Mouse (Mus musculus) thymus, postnatal 10 days (tissue): ENCODE results near the gene Pold4.

Source experiments
- DNase-seq, 2 experiments: peaks; one replicate each; pipeline ENCODE4 v3.0.0; 2021; ENCODE audit warnings: low spot score in 2 of 2

Gene Pold4

GRCm38 (mm10) chr19:4203604-4204326 is 27.9 kb upstream of the Pold4 start:
- peak in 1 of 2 experiments; percentile 48 for DNase-seq

DNA sequence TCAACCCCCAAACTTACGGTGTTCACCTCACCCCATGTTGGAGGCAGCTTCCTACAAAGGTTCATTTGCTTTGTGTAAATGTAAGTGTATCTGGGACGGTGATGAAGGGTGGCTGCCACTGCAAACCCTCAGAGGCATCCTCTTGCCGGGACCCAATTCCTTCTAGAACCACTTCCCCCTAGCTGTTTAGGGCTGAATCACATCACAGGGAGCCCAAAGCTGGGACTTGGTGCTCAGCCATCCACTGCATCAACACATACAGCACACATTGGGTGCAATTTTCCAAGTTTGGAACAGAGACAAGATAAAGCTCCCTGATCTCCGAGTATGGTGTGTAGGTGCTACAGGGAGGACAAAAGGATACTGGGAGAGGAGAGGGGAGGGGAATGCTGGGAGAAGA is 26.8 kb upstream of the Pold4 start:
- no peak for DNase-seq

DNA sequence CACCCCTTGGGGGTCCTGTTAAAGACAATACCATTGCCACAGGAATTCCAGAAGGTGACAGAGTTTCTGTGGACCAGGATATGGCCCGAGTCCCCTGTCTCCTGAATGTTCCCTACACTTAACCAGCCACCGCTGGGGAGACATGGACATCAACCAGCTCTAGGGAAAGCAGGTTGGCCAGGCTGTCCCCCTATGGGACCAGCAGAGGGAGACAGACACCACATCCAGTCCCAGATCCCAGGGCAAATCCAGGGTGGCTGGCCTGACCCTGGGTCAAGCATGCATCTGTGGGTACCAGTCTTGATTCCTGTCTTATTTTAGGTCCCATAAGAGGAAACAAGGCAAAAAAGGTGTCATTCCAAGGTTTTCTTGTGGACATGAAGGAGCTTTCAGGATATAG is 24.7 kb upstream of the Pold4 start:
- peak in 1 of 2 experiments; percentile 48 for DNase-seq

- no peak for DNase-seq
These were observed 23.1 kb upstream of the Pold4 start for GRCm38 (mm10) chr19:4208563-4208962.

DNA sequence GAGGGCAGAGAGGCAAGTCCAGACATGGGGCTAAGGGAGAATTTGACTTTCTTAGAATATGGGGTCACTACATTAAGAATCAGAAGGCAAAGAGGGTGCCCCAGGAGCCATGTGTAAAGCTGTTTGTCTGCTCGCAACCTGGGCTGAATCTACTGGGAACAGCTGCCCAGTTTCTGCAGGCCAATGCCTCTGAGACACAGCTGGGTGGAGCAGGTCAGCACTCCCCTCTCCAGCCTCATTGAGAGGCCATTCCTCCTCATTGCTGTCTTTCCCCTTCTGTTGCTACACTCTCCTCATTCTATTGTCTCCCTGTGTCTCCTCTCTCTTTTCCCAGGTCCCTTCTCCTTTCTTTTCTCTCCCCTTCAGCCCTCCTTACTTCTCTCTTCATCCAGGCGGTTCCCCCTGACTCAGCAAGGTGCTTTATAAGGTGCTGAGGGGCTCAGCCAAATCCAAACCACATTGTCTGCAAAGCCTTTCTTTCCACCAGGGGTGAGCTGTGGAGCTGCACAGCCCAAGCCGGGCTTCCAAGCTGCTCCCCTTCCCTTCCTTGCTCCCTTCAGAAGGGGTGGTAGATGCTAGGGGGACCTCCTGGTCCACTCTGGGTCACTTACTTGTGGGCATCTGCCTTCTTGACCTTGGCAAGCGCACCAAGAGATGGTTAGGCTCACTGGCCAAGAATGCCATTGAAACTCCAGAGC is 19.7 kb upstream of the Pold4 start:
- no peak for DNase-seq

DNA sequence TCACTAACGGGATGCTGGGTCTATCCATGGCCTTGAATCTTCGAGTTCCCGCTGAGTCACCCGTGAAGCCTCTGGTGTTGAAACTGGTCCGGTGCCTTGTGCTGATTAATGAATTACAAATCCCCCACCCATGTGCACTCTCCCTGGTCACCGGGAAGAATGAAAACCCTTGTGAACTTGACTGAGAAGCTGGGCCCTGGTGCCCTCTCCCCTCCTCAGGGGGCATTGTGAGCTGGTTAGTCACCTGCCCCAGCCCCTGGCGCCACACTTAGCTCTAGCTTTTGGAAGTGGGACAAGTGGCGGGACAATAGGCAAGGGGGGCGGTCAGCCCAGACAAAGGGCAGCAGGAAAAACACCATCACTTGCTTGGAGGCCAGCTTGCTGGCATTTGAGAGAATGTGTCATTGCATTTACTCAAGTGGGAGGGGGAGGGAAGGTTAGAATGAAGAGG is 18.1 kb upstream of the Pold4 start:
- DNase-seq, result no peak

- no peak for DNase-seq
These were observed 17.5 kb upstream of the Pold4 start, which contains the start of the genes Clcf1 and AC109138.7 for GRCm38 (mm10) chr19:4214071-4214770. Clcf1 (plus strand) TSS chr19:4214238. AC109138.7 (plus strand) TSS chr19:4214357.

GRCm38 (mm10) chr19:4214771-4215450 is 16.8 kb upstream of the Pold4 start:
- DNase-seq, result no peak

- DNase-seq, result no peak
These were observed 16.3 kb upstream of the Pold4 start for GRCm38 (mm10) chr19:4215451-4215840.

- DNase-seq, result no peak
These were observed 15.5 kb upstream of the Pold4 start for GRCm38 (mm10) chr19:4216041-4216685.

GRCm38 (mm10) chr19:4217140-4217539 is 14.6 kb upstream of the Pold4 start:
- DNase-seq, result no peak

DNA sequence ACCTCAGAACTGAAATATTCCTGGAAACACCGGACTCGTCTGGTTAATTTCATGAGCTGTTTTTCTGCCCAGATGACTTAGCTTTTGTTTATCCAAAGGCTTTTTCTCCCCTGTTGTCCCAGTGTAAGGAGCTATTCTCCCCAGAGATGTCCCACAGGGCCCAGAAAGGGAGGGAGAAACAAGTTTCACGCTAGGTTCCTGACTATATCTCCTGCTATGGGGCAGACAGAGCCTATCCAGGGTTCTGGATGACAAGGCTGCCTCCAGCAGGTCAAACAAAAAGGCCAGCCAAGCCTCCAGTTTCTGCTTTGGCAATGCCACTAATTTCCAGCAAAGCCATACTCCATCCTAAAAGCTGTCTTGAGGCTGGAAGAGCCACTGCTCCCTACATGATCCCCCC is 13.8 kb upstream of the Pold4 start:
- DNase-seq, result no peak

- DNase-seq, result no peak
These were observed 13.4 kb upstream of the Pold4 start for GRCm38 (mm10) chr19:4218293-4218692.

GRCm38 (mm10) chr19:4218784-4219183 is 12.9 kb upstream of the Pold4 start:
- no peak for DNase-seq

DNA sequence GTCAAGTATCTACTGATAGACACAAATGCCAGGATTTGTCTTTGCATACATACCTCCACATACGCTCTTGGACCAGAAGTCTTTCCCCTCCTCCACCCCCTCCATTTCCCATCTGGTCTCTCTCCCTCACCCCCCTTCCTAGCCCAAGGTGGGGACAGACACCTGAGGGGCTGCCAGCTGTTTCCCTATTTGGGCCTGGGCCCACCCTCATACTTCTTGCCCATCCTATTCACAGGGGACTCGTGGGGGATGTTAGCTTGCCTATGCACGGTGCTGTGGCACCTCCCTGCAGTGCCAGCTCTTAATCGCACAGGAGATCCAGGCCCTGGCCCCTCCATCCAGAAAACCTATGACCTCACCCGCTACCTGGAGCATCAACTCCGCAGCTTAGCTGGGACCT is 11.8 kb upstream of the Pold4 start:
- no peak for DNase-seq

DNA sequence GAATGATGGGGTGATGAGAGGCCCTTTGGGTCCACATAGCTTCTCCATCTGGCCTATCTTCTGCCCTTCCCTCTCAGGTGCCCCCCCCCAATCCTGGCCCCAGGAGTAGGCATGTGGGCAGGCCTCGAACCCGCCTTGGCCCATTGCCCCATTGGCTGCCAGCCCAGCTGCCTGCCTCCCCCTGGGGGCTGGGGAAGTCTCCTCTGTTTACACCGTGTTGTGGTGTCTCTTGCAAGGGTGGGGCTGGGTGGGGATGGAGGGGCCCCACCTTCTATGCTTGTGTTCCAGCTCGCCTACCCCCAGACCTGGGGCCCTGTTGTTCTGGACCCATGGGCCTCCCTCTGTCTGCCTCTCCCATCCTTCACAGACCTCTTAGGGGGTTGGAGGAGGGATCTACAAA is 11.3 kb upstream of the Pold4 start:
- no peak for DNase-seq

- no peak for DNase-seq
These were observed 10.5 kb upstream of the Pold4 start for GRCm38 (mm10) chr19:4220957-4221743.

DNA sequence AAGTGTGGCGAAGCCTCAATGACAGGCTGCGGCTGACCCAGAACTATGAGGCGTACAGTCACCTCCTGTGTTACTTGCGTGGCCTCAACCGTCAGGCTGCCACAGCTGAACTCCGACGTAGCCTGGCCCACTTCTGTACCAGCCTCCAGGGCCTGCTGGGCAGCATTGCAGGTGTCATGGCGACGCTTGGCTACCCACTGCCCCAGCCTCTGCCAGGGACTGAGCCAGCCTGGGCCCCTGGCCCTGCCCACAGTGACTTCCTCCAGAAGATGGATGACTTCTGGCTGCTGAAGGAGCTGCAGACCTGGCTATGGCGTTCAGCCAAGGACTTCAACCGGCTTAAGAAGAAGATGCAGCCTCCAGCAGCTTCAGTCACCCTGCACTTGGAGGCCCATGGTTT is 9.5 kb upstream of the Pold4 start:
- DNase-seq, result no peak

- no peak for DNase-seq
These were observed 4.9 kb upstream of the Pold4 start for GRCm38 (mm10) chr19:4226779-4227178.

- DNase-seq, result no peak
These were observed 4.3 kb upstream of the Pold4 start for GRCm38 (mm10) chr19:4227446-4227845.
